ENCODE assay signal across 16 mouse cellular contexts in genomic region chr4:75529607-75530006, GRCm38 (mm10).
DNase-seq lines count a peak whose midpoint lies in the region; ATAC-seq lines count a peak whose summit lies in the region.
"Had no signal": no experiment of that assay in that cellular context is flagged by ENCODE, and none has a peak within 500 bp of the region (broad histone marks: within the 10 kb centered on the region; RNA-seq: fewer than 3 reads in every experiment).

No protein-coding gene starts in this region.

- peak; percentile 81 for ATAC-seq in cerebellum, adult (ENCODE audit: insufficient number of reproducible peaks, low FRiP score, low TSS enrichment)
- ATAC-seq: forebrain, postnatal 0 days; hindbrain, embryonic 16.5 days; inflammation-experienced regulatory T-cells, adult 6 months; intestine, postnatal 0 days had no signal

- DNase-seq in cerebellum, postnatal 25 days, result no peak
- peak; percentile 61 for DNase-seq in cerebellum, adult 9-10 months
- no peak for DNase-seq in cerebellum, adult 11 months
- peak; percentile 14 for DNase-seq in right cerebral cortex, adult 18-20 months
- DNase-seq in right cerebral cortex, postnatal 25 days, result no peak
- no peak for DNase-seq in heart, postnatal 4 days
- DNase-seq: adrenal gland, postnatal 10 days; forebrain, postnatal 0 days; gastrocnemius, postnatal 36 days; heart, adult 11 months; heart, postnatal 36 days; kidney, adult 8-10 months had no signal

Comparison
In these comparisons a context has a peak if more than half of its experiments do, and no peak if none do; other contexts are left out.
1. DNase-seq: peak in cerebellum, adult 9-10 months (single experiment) and right cerebral cortex, adult 18-20 months (single experiment); none in cerebellum, postnatal 25 days (0 of 2), cerebellum, adult 11 months (single experiment), right cerebral cortex, postnatal 25 days (single experiment) and heart, postnatal 4 days (single experiment).